Mouse (Mus musculus): ENCODE measurements at regions not wholly inside any gene's neighbourhood (a gene's known extent, or its start where the extent isn't known, plus 50 kb on each side); places are given as distances from the start of the nearest gene placed in this dataset.

GRCm38 (mm10) chr6:140239356-140239755 is 184.5 kb upstream of the Plekha5 start:
- TF ChIP-seq NANOG (IDR thresholded peaks at IDR 0.05; ENCODE audit: borderline replicate concordance, low read length) = no peak
- no peak for TF ChIP-seq POU5F1 (IDR thresholded peaks at IDR 0.05; ENCODE audit: borderline replicate concordance, low read length)
- TF ChIP-seq CTCF (conservative IDR thresholded peaks at IDR 0.05; ENCODE audit: low read length) = no peak
- Histone ChIP-seq H3K9me3 (ENCODE audit: low read length) (no peaks in the 10 kb centered on the region), H3K36me3 (ENCODE audit: insufficient read depth, low read length) (no peaks in the 10 kb centered on the region), H3K4me3 (replicated peaks; ENCODE audit: low read length) (no peak overlapping the region), H3K4me1 (replicated peaks; ENCODE audit: low read depth, low read length) (peaks cover 16% of the 10 kb centered on the region), H3K27me3 (ENCODE audit: insufficient read depth, low read length) (no peaks in the 10 kb centered on the region)

- H3K4me3 ChIP-seq (replicated peaks; ENCODE audit: low read length) = no peak overlapping the region
- H3K9me3 ChIP-seq (ENCODE audit: low read length) = no peaks in the 10 kb centered on the region
- H3K36me3 ChIP-seq (ENCODE audit: insufficient read depth, low read length) = no peaks in the 10 kb centered on the region
- TF ChIP-seq NANOG (IDR thresholded peaks at IDR 0.05; ENCODE audit: borderline replicate concordance, low read length) (no peak), POU5F1 (IDR thresholded peaks at IDR 0.05; ENCODE audit: borderline replicate concordance, low read length) (no peak), CTCF (conservative IDR thresholded peaks at IDR 0.05; ENCODE audit: low read length) (no peak)
- no peaks in the 10 kb centered on the region for H3K4me1 ChIP-seq (replicated peaks; ENCODE audit: low read depth, low read length)
- 0 out of 2 replicates have a peak, but pooled peaks cover 5% of the 10 kb centered on the region for H3K27me3 ChIP-seq (ENCODE audit: insufficient read depth, low read length)
These were observed 190.3 kb upstream of the Plcz1 start for GRCm38 (mm10) chr6:140231537-140231936.

GRCm38 (mm10) chr6:140229295-140229694 is 188.0 kb upstream of the Plcz1 start:
- no peaks in the 10 kb centered on the region for H3K36me3 ChIP-seq (ENCODE audit: insufficient read depth, low read length)
- H3K27me3 ChIP-seq (ENCODE audit: insufficient read depth, low read length) = 0 out of 2 replicates have a peak, but pooled peaks cover 5% of the 10 kb centered on the region
- H3K4me1 ChIP-seq (replicated peaks; ENCODE audit: low read depth, low read length) = no peaks in the 10 kb centered on the region
- no peak overlapping the region for H3K4me3 ChIP-seq (replicated peaks; ENCODE audit: low read length)
- TF ChIP-seq POU5F1 (IDR thresholded peaks at IDR 0.05; ENCODE audit: borderline replicate concordance, low read length) = no peak
- no peak for TF ChIP-seq CTCF (conservative IDR thresholded peaks at IDR 0.05; ENCODE audit: low read length)
- no peak for TF ChIP-seq NANOG (IDR thresholded peaks at IDR 0.05; ENCODE audit: borderline replicate concordance, low read length)
- H3K9me3 ChIP-seq (ENCODE audit: low read length) = no peaks in the 10 kb centered on the region

GRCm38 (mm10) chr6:140228741-140229140 is 187.5 kb upstream of the Plcz1 start:
- Histone ChIP-seq H3K36me3 (ENCODE audit: insufficient read depth, low read length) (no peaks in the 10 kb centered on the region), H3K27me3 (ENCODE audit: insufficient read depth, low read length) (0 out of 2 replicates have a peak, but pooled peaks cover 5% of the 10 kb centered on the region), H3K9me3 (ENCODE audit: low read length) (no peaks in the 10 kb centered on the region), H3K4me1 (replicated peaks; ENCODE audit: low read depth, low read length) (no peaks in the 10 kb centered on the region), H3K4me3 (replicated peaks; ENCODE audit: low read length) (no peak overlapping the region)
- no peak for TF ChIP-seq NANOG (IDR thresholded peaks at IDR 0.05; ENCODE audit: borderline replicate concordance, low read length)
- TF ChIP-seq POU5F1 (IDR thresholded peaks at IDR 0.05; ENCODE audit: borderline replicate concordance, low read length) = no peak
- TF ChIP-seq CTCF (conservative IDR thresholded peaks at IDR 0.05; ENCODE audit: low read length) = no peak

GRCm38 (mm10) chr6:140222534-140223324 is 181.5 kb upstream of the Plcz1 start:
- Histone ChIP-seq H3K9me3 (ENCODE audit: low read length) (no peaks in the 10 kb centered on the region), H3K27me3 (ENCODE audit: insufficient read depth, low read length) (no peaks in the 10 kb centered on the region), H3K36me3 (ENCODE audit: insufficient read depth, low read length) (no peaks in the 10 kb centered on the region), H3K4me1 (replicated peaks; ENCODE audit: low read depth, low read length) (no peaks in the 10 kb centered on the region), H3K4me3 (replicated peaks; ENCODE audit: low read length) (no peak overlapping the region)
- TF ChIP-seq NANOG (IDR thresholded peaks at IDR 0.05; ENCODE audit: borderline replicate concordance, low read length) = no peak
- no peak for TF ChIP-seq CTCF (conservative IDR thresholded peaks at IDR 0.05; ENCODE audit: low read length)
- TF ChIP-seq POU5F1 (IDR thresholded peaks at IDR 0.05; ENCODE audit: borderline replicate concordance, low read length) = no peak

- Histone ChIP-seq H3K27me3 (ENCODE audit: insufficient read depth, low read length) (no peaks in the 10 kb centered on the region), H3K4me1 (replicated peaks; ENCODE audit: low read depth, low read length) (no peaks in the 10 kb centered on the region), H3K4me3 (replicated peaks; ENCODE audit: low read length) (no peak overlapping the region), H3K36me3 (ENCODE audit: insufficient read depth, low read length) (no peaks in the 10 kb centered on the region), H3K9me3 (ENCODE audit: low read length) (no peaks in the 10 kb centered on the region)
- no peak for TF ChIP-seq CTCF (conservative IDR thresholded peaks at IDR 0.05; ENCODE audit: low read length)
- TF ChIP-seq POU5F1 (IDR thresholded peaks at IDR 0.05; ENCODE audit: borderline replicate concordance, low read length) = no peak
- TF ChIP-seq NANOG (IDR thresholded peaks at IDR 0.05; ENCODE audit: borderline replicate concordance, low read length) = no peak
These were observed 180.5 kb upstream of the Plcz1 start for GRCm38 (mm10) chr6:140221653-140222272.

GRCm38 (mm10) chr6:140218789-140219188 is 177.5 kb upstream of the Plcz1 start:
- Histone ChIP-seq H3K9me3 (ENCODE audit: low read length) (no peaks in the 10 kb centered on the region), H3K4me3 (replicated peaks; ENCODE audit: low read length) (no peak overlapping the region), H3K27me3 (ENCODE audit: insufficient read depth, low read length) (no peaks in the 10 kb centered on the region), H3K36me3 (ENCODE audit: insufficient read depth, low read length) (no peaks in the 10 kb centered on the region), H3K4me1 (replicated peaks; ENCODE audit: low read depth, low read length) (no peaks in the 10 kb centered on the region)
- no peak for TF ChIP-seq POU5F1 (IDR thresholded peaks at IDR 0.05; ENCODE audit: borderline replicate concordance, low read length)
- no peak for TF ChIP-seq CTCF (conservative IDR thresholded peaks at IDR 0.05; ENCODE audit: low read length)
- no peak for TF ChIP-seq NANOG (IDR thresholded peaks at IDR 0.05; ENCODE audit: borderline replicate concordance, low read length)

- no peaks in the 10 kb centered on the region for H3K36me3 ChIP-seq (ENCODE audit: insufficient read depth, low read length)
- peaks cover 16% of the 10 kb centered on the region for H3K4me1 ChIP-seq (replicated peaks; ENCODE audit: low read depth, low read length)
- H3K27me3 ChIP-seq (ENCODE audit: insufficient read depth, low read length) = no peaks in the 10 kb centered on the region
- H3K4me3 ChIP-seq (replicated peaks; ENCODE audit: low read length) = no peak overlapping the region
- peaks cover 8% of the 10 kb centered on the region; the same call in 1 of the 2 replicates for H3K9me3 ChIP-seq (ENCODE audit: low read length)
- TF ChIP-seq CTCF (conservative IDR thresholded peaks at IDR 0.05; ENCODE audit: low read length) (peak; percentile 67), POU5F1 (IDR thresholded peaks at IDR 0.05; ENCODE audit: borderline replicate concordance, low read length) (no peak)
These were observed 171.1 kb upstream of the Plcz1 start for GRCm38 (mm10) chr6:140212403-140212802.
